ENCODE assay signal across 8 mouse cellular contexts in the genomic region with DNA sequence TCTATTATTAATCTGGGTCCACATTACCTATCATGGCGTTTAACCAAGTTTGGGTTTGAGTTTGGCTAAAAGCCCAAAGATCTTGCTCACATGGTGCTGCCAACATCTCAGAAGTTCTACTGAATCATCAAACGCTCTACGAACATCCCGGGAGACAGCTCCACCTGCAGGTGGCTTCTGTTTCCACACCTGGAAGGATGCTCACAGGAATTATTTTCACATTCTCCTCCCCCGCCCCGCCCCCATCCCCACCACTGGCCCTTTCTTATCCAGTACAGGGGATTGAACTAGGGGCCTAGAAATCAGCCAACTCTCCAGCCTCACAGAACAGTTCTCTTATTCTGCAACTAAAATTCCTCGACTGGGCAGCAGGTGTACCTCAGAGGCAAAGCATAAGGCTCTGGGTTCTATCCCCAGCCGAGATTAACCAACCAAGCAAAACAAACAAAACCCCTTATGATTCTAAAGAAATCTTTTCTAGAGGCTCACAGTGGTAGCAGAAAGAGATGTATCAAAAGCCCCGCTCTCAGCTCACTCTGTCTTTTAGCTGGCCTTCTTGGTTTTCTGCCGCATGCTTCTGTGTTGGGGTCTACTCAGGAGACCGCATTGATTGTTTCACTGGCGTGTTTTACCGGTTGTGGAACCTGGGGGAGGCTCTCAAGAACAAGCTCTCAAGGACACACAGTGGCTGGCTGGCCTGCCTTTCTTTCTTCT. TPM values are rescaled to one million over a fixed set of nuclear protein-coding genes. Genes with fewer than 3 reads are reported as not detected.
DNase-seq lines count a peak whose midpoint lies in the region; ATAC-seq lines count a peak whose summit lies in the region.

No protein-coding gene starts in this region.

- peak overlapping the region; percentile 61 for H3K27ac ChIP-seq in embryonic facial prominence, embryonic 12.5 days
- H3K27ac ChIP-seq in heart, embryonic 12.5 days (ENCODE audit: poor library complexity, severe bottlenecking), result no peak overlapping the region; the same call in 1 of the 2 replicates
- H3K27ac ChIP-seq in kidney, embryonic 15.5 days, result 0 out of 2 replicates have a peak overlapping the region, but pooled peaks have one; percentile 45
- no peak overlapping the region for H3K27ac ChIP-seq in liver, embryonic 12.5 days

- H3K36me3 ChIP-seq in embryonic facial prominence, embryonic 12.5 days, result no peaks in the 10 kb centered on the region
- H3K36me3 ChIP-seq in heart, embryonic 12.5 days, result no peaks in the 10 kb centered on the region
- no peaks in the 10 kb centered on the region for H3K36me3 ChIP-seq in kidney, embryonic 15.5 days
- H3K36me3 ChIP-seq in liver, embryonic 12.5 days, result no peaks in the 10 kb centered on the region

- H3K4me3 ChIP-seq in embryonic facial prominence, embryonic 12.5 days, result no peak overlapping the region
- H3K4me3 ChIP-seq in heart, embryonic 12.5 days, result no peak overlapping the region
- H3K4me3 ChIP-seq in kidney, embryonic 15.5 days (replicated peaks), result peak overlapping the region; percentile 20; the same call in 1 of the 2 replicates
- no peak overlapping the region for H3K4me3 ChIP-seq in liver, embryonic 12.5 days

- ATAC-seq in CD4-positive, CD25-positive, alpha-beta regulatory T cell, adult 4 months, result peak; percentile 83
- ATAC-seq in embryonic facial prominence, embryonic 12.5 days (ENCODE audit: insufficient number of reproducible peaks, insufficient read depth, low FRiP score, low TSS enrichment), result no peak
- ATAC-seq in heart, embryonic 12.5 days (ENCODE audit: insufficient number of reproducible peaks, low FRiP score), result no peak; the same call in 1 of the 2 replicates
- peak; percentile 27; the same call in 1 of the 2 replicates for ATAC-seq in kidney, embryonic 15.5 days (replicated peaks; ENCODE audit: low FRiP score)
- ATAC-seq in liver, embryonic 12.5 days, result peak; percentile 45; the same call in 1 of the 2 replicates

- H3K4me1 ChIP-seq in embryonic facial prominence, embryonic 12.5 days, result peaks cover 16% of the 10 kb centered on the region
- H3K4me1 ChIP-seq in heart, embryonic 12.5 days (replicated peaks), result peaks cover 51% of the 10 kb centered on the region
- H3K4me1 ChIP-seq in kidney, embryonic 15.5 days, result peaks cover 29% of the 10 kb centered on the region
- H3K4me1 ChIP-seq in liver, embryonic 12.5 days, result peaks cover 18% of the 10 kb centered on the region

- no peaks in the 10 kb centered on the region for H3K9me3 ChIP-seq in embryonic facial prominence, embryonic 12.5 days
- H3K9me3 ChIP-seq in heart, embryonic 12.5 days (replicated peaks), result no peaks in the 10 kb centered on the region
- no peaks in the 10 kb centered on the region for H3K9me3 ChIP-seq in kidney, embryonic 15.5 days (replicated peaks)
- no peaks in the 10 kb centered on the region for H3K9me3 ChIP-seq in liver, embryonic 12.5 days (replicated peaks)

- peak overlapping the region; percentile 25; the same call in 1 of the 2 replicates for H3K4me2 ChIP-seq in embryonic facial prominence, embryonic 12.5 days (replicated peaks)
- H3K4me2 ChIP-seq in heart, embryonic 12.5 days, result peak overlapping the region; percentile 46; the same call in 1 of the 2 replicates
- peak overlapping the region; percentile 40 for H3K4me2 ChIP-seq in kidney, embryonic 15.5 days
- peak overlapping the region; percentile 40 for H3K4me2 ChIP-seq in liver, embryonic 12.5 days

- H3K9ac ChIP-seq in embryonic facial prominence, embryonic 12.5 days, result no peak overlapping the region
- no peak overlapping the region for H3K9ac ChIP-seq in heart, embryonic 12.5 days
- no peak overlapping the region for H3K9ac ChIP-seq in kidney, embryonic 15.5 days
- no peak overlapping the region for H3K9ac ChIP-seq in liver, embryonic 12.5 days

- peak; percentile 73 for DNase-seq in adrenal gland, postnatal 25 days
- peak; percentile 52 to 73 for DNase-seq in natural killer cell, adult 2 months (ENCODE audit: low spot score in 2 of 2)
- peak; percentile 89 for DNase-seq in thymus, postnatal 0 days (ENCODE audit: low spot score)

- no peaks in the 10 kb centered on the region for H3K27me3 ChIP-seq in embryonic facial prominence, embryonic 12.5 days
- no peaks in the 10 kb centered on the region for H3K27me3 ChIP-seq in heart, embryonic 12.5 days (replicated peaks)
- no peaks in the 10 kb centered on the region for H3K27me3 ChIP-seq in kidney, embryonic 15.5 days
- H3K27me3 ChIP-seq in liver, embryonic 12.5 days (replicated peaks), result peaks cover 26% of the 10 kb centered on the region

- WGBS in embryonic facial prominence, embryonic 12.5 days, result 51% methylated on average over 13 of the region's 13 CpGs
- 47% methylated on average over 13 of the region's 13 CpGs for WGBS in heart, embryonic 12.5 days
- WGBS in kidney, embryonic 15.5 days, result 53% methylated on average over 13 of the region's 13 CpGs
- 41% methylated on average over 13 of the region's 13 CpGs for WGBS in liver, embryonic 12.5 days (ENCODE audit: insufficient replicate concordance)

RNA-seq across cellular contexts. Expression of a gene that starts 8.4 kb away (rescaled TPM):
- polyA plus RNA-seq in CD4-positive, CD25-positive, alpha-beta regulatory T cell, adult 4 months (2017; shearing (Covaris generic)), result 10 to 100 TPM; 36.0 to 41.4 TPM
- 29.7 and 29.9 TPM in 2 replicates for total RNA-seq in adrenal gland, postnatal 25 days (2021)
- 111 TPM in 2 replicates for polyA plus RNA-seq in embryonic facial prominence, embryonic 12.5 days (2016; fragmentation: Nextera tagmentation; extraction: Ambion mirVana)
- polyA plus RNA-seq in heart, embryonic 12.5 days (2016; fragmentation: Nextera tagmentation; extraction: Ambion mirVana), result 76.9 and 78.8 TPM in 2 replicates
- polyA plus RNA-seq in kidney, embryonic 15.5 days (2015; fragmentation: Nextera tagmentation; extraction: Ambion mirVana), result 79.0 and 88.7 TPM in 2 replicates
- polyA plus RNA-seq in liver, embryonic 12.5 days (2016; fragmentation: Nextera tagmentation; extraction: Ambion mirVana), result 55.2 and 60.4 TPM in 2 replicates
- polyA plus RNA-seq in thymus, postnatal 0 days (2015; fragmentation: Nextera tagmentation; extraction: Ambion mirVana), result 158 and 174 TPM in 2 replicates

RNA-seq across cellular contexts. Expression of a gene that starts 24.1 kb away (rescaled TPM):
- polyA plus RNA-seq in CD4-positive, CD25-positive, alpha-beta regulatory T cell, adult 4 months (2017; shearing (Covaris generic)), result under 1 TPM; 0.59 to 0.72 TPM
- 0.71 and 0.76 TPM in 2 replicates for total RNA-seq in adrenal gland, postnatal 25 days (2021)
- polyA plus RNA-seq in embryonic facial prominence, embryonic 12.5 days (2016; fragmentation: Nextera tagmentation; extraction: Ambion mirVana), result 66.5 and 77.7 TPM in 2 replicates
- polyA plus RNA-seq in heart, embryonic 12.5 days (2016; fragmentation: Nextera tagmentation; extraction: Ambion mirVana), result 24.2 and 28.8 TPM in 2 replicates
- 29.3 and 36.6 TPM in 2 replicates for polyA plus RNA-seq in kidney, embryonic 15.5 days (2015; fragmentation: Nextera tagmentation; extraction: Ambion mirVana)
- polyA plus RNA-seq in liver, embryonic 12.5 days (2016; fragmentation: Nextera tagmentation; extraction: Ambion mirVana), result 1.6 and 1.9 TPM in 2 replicates
- 34.5 and 37.3 TPM in 2 replicates for polyA plus RNA-seq in thymus, postnatal 0 days (2015; fragmentation: Nextera tagmentation; extraction: Ambion mirVana)

Comparison
In these comparisons a context has a peak if more than half of its experiments do, and no peak if none do; other contexts are left out.
1. ATAC-seq: peak in CD4-positive, CD25-positive, alpha-beta regulatory T cell, adult 4 months (single experiment), kidney, embryonic 15.5 days (single experiment) and liver, embryonic 12.5 days (single experiment); none in embryonic facial prominence, embryonic 12.5 days (single experiment) and heart, embryonic 12.5 days (single experiment).
2. H3K27ac ChIP-seq: peak in embryonic facial prominence, embryonic 12.5 days (single experiment) and kidney, embryonic 15.5 days (single experiment); none in heart, embryonic 12.5 days (single experiment) and liver, embryonic 12.5 days (single experiment).
3. Peak in every context shown above with its lines, with median percentiles within 50 percentile points of each other: DNase-seq and H3K4me2 ChIP-seq.